Mouse (Mus musculus) lung, embryonic 14.5 days (tissue): ENCODE measurements around the gene Agmat. TPM values are rescaled to one million over a fixed set of nuclear protein-coding genes. Genes with fewer than 3 reads are reported as not detected.

Source experiments
- ATAC-seq: fragments of 200-750 bp; cut with Nextera tagmentation; 2 replicates; pipeline ENCODE4 v1.8.0; 2017; ENCODE audit warnings: mild to moderate bottlenecking, moderate TSS enrichment, moderate library complexity; ENCODE audit not compliant: insufficient read depth
- DNase-seq: peaks from one replicate; pipeline ENCODE4 v3.0.0-alpha.2; 2015
- H3K27ac ChIP-seq: fragments of 300-500 bp; sonication (generic); 2 replicates; pipeline ENCODE4 v1.5.1; 2014; ENCODE audit warnings: low read depth, mild to moderate bottlenecking, moderate library complexity
- H3K27me3 ChIP-seq: fragments of 300-500 bp; sonication (generic); 2 replicates; pipeline ENCODE4 v1.6.1; 2014; ENCODE audit warnings: low read length, control low read depth; ENCODE audit not compliant: insufficient read depth
- H3K36me3 ChIP-seq: fragments of 300-500 bp; sonication (generic); 2 replicates; pipeline ENCODE4 v1.6.1; 2014; ENCODE audit warnings: control low read depth; ENCODE audit not compliant: insufficient read depth
- H3K4me1 ChIP-seq: fragments of 300-500 bp; sonication (generic); 2 replicates; pipeline ENCODE4 v1.6.1; 2014; ENCODE audit warnings: antibody characterized with exemption, control low read depth; ENCODE audit not compliant: insufficient read depth
- H3K4me2 ChIP-seq: fragments of 300-500 bp; sonication (generic); 2 replicates; pipeline ENCODE4 v1.6.1; 2014; ENCODE audit warnings: mild to moderate bottlenecking
- H3K4me3 ChIP-seq: fragments of 300-500 bp; sonication (generic); 2 replicates; pipeline ENCODE4 v1.5.1; 2014; ENCODE audit warnings: low read depth, low read length
- H3K9ac ChIP-seq: fragments of 300-500 bp; sonication (generic); 2 replicates; pipeline ENCODE4 v1.6.1; 2014
- H3K9me3 ChIP-seq: fragments of 300-500 bp; sonication (generic); 2 replicates; pipeline ENCODE4 v1.6.1; 2016; ENCODE audit warnings: low read depth, low read length, control low read depth
- CTCF ChIP-seq: IDR thresholded peaks from 2 replicates; pipeline ENCODE4 v1.5.1; 2016; ENCODE audit warnings: antibody characterized with exemption, low read depth
- WGBS: fragments of 180-500 bp; shearing (Covaris S2); extraction: QIAGEN DNeasy Blood & Tissue Kit; methylation state at CpG from one replicate; pipeline ENCODE4 v1.1.7; 2014; 5-methylcytosine and 5-hydroxymethylcytosine counted together
- polyA plus RNA-seq: library from polyadenylated mRNA; unstranded; fragments of >200 nt; fragmentation: Nextera tagmentation; extraction: Ambion mirVana; gene quantifications from 2 replicates; pipeline ENCODE4 v1.2.1, GENCODE M21; 2014

The Agmat gene
- polyA plus RNA-seq, 1 experiment from 2014 or later: not detected

- no peak for TF ChIP-seq CTCF
- WGBS: 38% methylated on average over 3 of the region's 3 CpGs
- Histone ChIP-seq H3K27me3 (peaks cover 6% of the 10 kb centered on the region; the same call in 1 of the 2 replicates), H3K4me1 (no peaks in the 10 kb centered on the region), H3K36me3 (no peaks in the 10 kb centered on the region), H3K9me3 (no peaks in the 10 kb centered on the region), H3K4me2 (no peak overlapping the region), H3K9ac (no peak overlapping the region), H3K27ac (peak overlapping the region; percentile 33), H3K4me3 (no peak overlapping the region)
- ATAC-seq (no peak), DNase-seq (no peak)
Measured at GRCm38 (mm10) chr4:141750826-141751225, 4.4 kb downstream of the Agmat start.

- no peaks in the 10 kb centered on the region for H3K9me3 ChIP-seq
- no peak overlapping the region for H3K4me3 ChIP-seq
- peaks cover 6% of the 10 kb centered on the region; the same call in 1 of the 2 replicates for H3K27me3 ChIP-seq
- ATAC-seq (peak; percentile 50), DNase-seq (no peak)
- WGBS: 29% methylated on average over 4 of the region's 4 CpGs
- H3K4me2 ChIP-seq: no peak overlapping the region
- TF ChIP-seq CTCF: no peak
- no peaks in the 10 kb centered on the region for H3K4me1 ChIP-seq
- H3K9ac ChIP-seq: no peak overlapping the region
- peak overlapping the region; percentile 71; the same call in 1 of the 2 replicates for H3K27ac ChIP-seq
- H3K36me3 ChIP-seq: no peaks in the 10 kb centered on the region
Measured at GRCm38 (mm10) chr4:141751419-141752075, 5.1 kb downstream of the Agmat start.

- peak; percentile 78 for ATAC-seq
- H3K9me3 ChIP-seq: no peaks in the 10 kb centered on the region
- no peak for TF ChIP-seq CTCF
- peak overlapping the region; percentile 71 for H3K27ac ChIP-seq
- no peak overlapping the region for H3K4me2 ChIP-seq
- H3K36me3 ChIP-seq: no peaks in the 10 kb centered on the region
- 1% methylated on average over 4 of the region's 4 CpGs for WGBS
- H3K4me1 ChIP-seq: no peaks in the 10 kb centered on the region
- DNase-seq: peak; percentile 56
- peaks cover 2% of the 10 kb centered on the region; the same call in 1 of the 2 replicates for H3K27me3 ChIP-seq
- no peak overlapping the region for H3K4me3 ChIP-seq
- no peak overlapping the region for H3K9ac ChIP-seq
Measured at GRCm38 (mm10) chr4:141752076-141752421, 5.6 kb downstream of the Agmat start.

- no peak for DNase-seq
- TF ChIP-seq CTCF: no peak
- H3K4me1 ChIP-seq: no peaks in the 10 kb centered on the region
- no peaks in the 10 kb centered on the region for H3K27me3 ChIP-seq
- no peak overlapping the region for H3K4me2 ChIP-seq
- H3K9ac ChIP-seq: no peak overlapping the region
- no peaks in the 10 kb centered on the region for H3K9me3 ChIP-seq
- no peak overlapping the region for H3K27ac ChIP-seq
- no peak for ATAC-seq
- 84% methylated on average over 19 of the region's 19 CpGs for WGBS
- no peaks in the 10 kb centered on the region for H3K36me3 ChIP-seq
- no peak overlapping the region for H3K4me3 ChIP-seq
Measured at GRCm38 (mm10) chr4:141755375-141755930, 9.0 kb downstream of the Agmat start.

- no peak overlapping the region for H3K27ac ChIP-seq
- H3K4me3 ChIP-seq: no peak overlapping the region
- H3K9ac ChIP-seq: no peak overlapping the region
- DNase-seq: no peak
- H3K4me2 ChIP-seq: no peak overlapping the region
- H3K4me1 ChIP-seq: no peaks in the 10 kb centered on the region
- peaks cover 14% of the 10 kb centered on the region for H3K36me3 ChIP-seq
- WGBS: 72% methylated on average over 3 of the region's 3 CpGs
- H3K9me3 ChIP-seq: no peaks in the 10 kb centered on the region
- ATAC-seq: no peak
- TF ChIP-seq CTCF: no peak
- no peaks in the 10 kb centered on the region for H3K27me3 ChIP-seq
Measured at GRCm38 (mm10) chr4:141757124-141757523, 10.7 kb downstream of the Agmat start.

GRCm38 (mm10) chr4:141758874-141759542 lies 12.5 kb downstream of the Agmat start:
- WGBS: 62% methylated on average over 6 of the region's 6 CpGs
- no peak for DNase-seq
- Histone ChIP-seq H3K9me3 (no peaks in the 10 kb centered on the region), H3K27ac (no peak overlapping the region), H3K4me2 (no peak overlapping the region), H3K9ac (no peak overlapping the region), H3K27me3 (no peaks in the 10 kb centered on the region), H3K4me3 (no peak overlapping the region), H3K36me3 (peaks cover 33% of the 10 kb centered on the region), H3K4me1 (no peaks in the 10 kb centered on the region)
- TF ChIP-seq CTCF: no peak
- no peak for ATAC-seq

GRCm38 (mm10) chr4:141760942-141761341 lies 14.5 kb downstream of the Agmat start:
- Histone ChIP-seq H3K27me3 (no peaks in the 10 kb centered on the region), H3K9ac (no peak overlapping the region), H3K4me3 (no peak overlapping the region), H3K4me1 (no peaks in the 10 kb centered on the region), H3K27ac (no peak overlapping the region), H3K9me3 (no peaks in the 10 kb centered on the region), H3K36me3 (peaks cover 50% of the 10 kb centered on the region), H3K4me2 (no peak overlapping the region)
- no peak for TF ChIP-seq CTCF
- no peak for DNase-seq
- WGBS: 68% methylated on average over 4 of the region's 4 CpGs
- ATAC-seq: no peak
